Comparison of ENCODE assay signal across 15 mouse cellular contexts in genomic region chr6:88857830-88858229, GRCm38 (mm10). TPM values are rescaled to one million over a fixed set of nuclear protein-coding genes. Genes with fewer than 3 reads are reported as not detected.
DNase-seq lines count a peak whose midpoint lies in the region; ATAC-seq and TF ChIP-seq lines count a peak whose summit lies in the region.
"Had no signal": no experiment of that assay in that cellular context is flagged by ENCODE, and none has a peak within 500 bp of the region (broad histone marks: within the 10 kb centered on the region; RNA-seq: fewer than 3 reads in every experiment).

No protein-coding gene starts in this region.

- no peak for TF ChIP-seq CTCF in olfactory bulb, adult 2 months (IDR thresholded peaks at IDR 0.05; ENCODE audit: insufficient read depth, low read depth, low read length)

- no peaks in the 10 kb centered on the region for H3K9me3 ChIP-seq in heart, embryonic 15.5 days (replicated peaks)
- 0 out of 2 replicates have a peak, but pooled peaks cover 4% of the 10 kb centered on the region for H3K9me3 ChIP-seq in liver, embryonic 13.5 days (replicated peaks)
- H3K9me3 ChIP-seq: intestine, embryonic 15.5 days; midbrain, embryonic 15.5 days had no signal

- peak overlapping the region; percentile 3 for H3K9ac ChIP-seq in heart, embryonic 15.5 days
- 0 out of 2 replicates have a peak overlapping the region, but pooled peaks have one; percentile 13 for H3K9ac ChIP-seq in liver, embryonic 13.5 days
- H3K9ac ChIP-seq: hindbrain, embryonic 12.5 days; midbrain, embryonic 15.5 days had no signal

- H3K4me1 ChIP-seq in heart, embryonic 15.5 days (replicated peaks), result peaks cover 27% of the 10 kb centered on the region
- H3K4me1 ChIP-seq in liver, embryonic 13.5 days (replicated peaks), result peaks cover 4% of the 10 kb centered on the region; the same call in 1 of the 2 replicates
- peaks cover 28% of the 10 kb centered on the region for H3K4me1 ChIP-seq in olfactory bulb, adult 2 months (ENCODE audit: control insufficient read depth, insufficient read depth, low read length)
- H3K4me1 ChIP-seq: intestine, embryonic 15.5 days; midbrain, embryonic 15.5 days had no signal

- H3K27ac ChIP-seq in heart, embryonic 15.5 days, result peak overlapping the region; percentile 92
- H3K27ac ChIP-seq in liver, embryonic 13.5 days, result no peak overlapping the region
- peak overlapping the region; percentile 17 for H3K27ac ChIP-seq in olfactory bulb, adult 2 months (ENCODE audit: insufficient read depth, low read depth, low read length)
- H3K27ac ChIP-seq: hindbrain, embryonic 12.5 days; intestine, embryonic 15.5 days; layer of hippocampus, adult 2 months; midbrain, embryonic 15.5 days had no signal

- H3K36me3 ChIP-seq in heart, embryonic 15.5 days, result peaks cover 8% of the 10 kb centered on the region; the same call in 1 of the 2 replicates
- no peaks in the 10 kb centered on the region for H3K36me3 ChIP-seq in liver, embryonic 13.5 days
- H3K36me3 ChIP-seq: intestine, embryonic 15.5 days had no signal

- no peak for TF ChIP-seq POLR2A in olfactory bulb, adult 2 months (IDR thresholded peaks at IDR 0.05; ENCODE audit: insufficient read depth, low read depth, low read length)

- H3K27me3 ChIP-seq in heart, embryonic 15.5 days, result no peaks in the 10 kb centered on the region
- peaks cover 32% of the 10 kb centered on the region for H3K27me3 ChIP-seq in liver, embryonic 13.5 days
- H3K27me3 ChIP-seq: hindbrain, embryonic 12.5 days; intestine, embryonic 15.5 days; midbrain, embryonic 15.5 days had no signal

- no peak for ATAC-seq in heart, embryonic 15.5 days (replicated peaks; ENCODE audit: insufficient number of reproducible peaks, insufficient read depth, low FRiP score, low read depth)
- no peak for ATAC-seq in liver, embryonic 13.5 days (ENCODE audit: low read depth)
- ATAC-seq: forebrain, embryonic 14.5 days; midbrain, embryonic 15.5 days had no signal

- peak; percentile 87 for DNase-seq in heart, adult 11 months
- no peak for DNase-seq in heart, adult 8-10 months (ENCODE audit: low spot score)
- no peak for DNase-seq in heart, postnatal 14 days
- DNase-seq in liver, embryonic 13.5 days, result no peak
- no peak for DNase-seq in liver
- DNase-seq: lung, adult 18-20 months; right cerebral cortex, adult 18-20 months had no signal

- H3K4me3 ChIP-seq in heart, embryonic 15.5 days, result no peak overlapping the region
- no peak overlapping the region for H3K4me3 ChIP-seq in liver, embryonic 13.5 days (replicated peaks)
- H3K4me3 ChIP-seq in olfactory bulb, adult 2 months (ENCODE audit: insufficient read depth, low read depth, low read length), result no peak overlapping the region
- H3K4me3 ChIP-seq: hindbrain, embryonic 12.5 days; intestine, embryonic 15.5 days; layer of hippocampus, adult 2 months; megakaryocyte, embryonic 14.5 days; midbrain, embryonic 15.5 days had no signal

- H3K4me2 ChIP-seq in heart, embryonic 15.5 days, result peak overlapping the region; percentile 17
- H3K4me2 ChIP-seq in liver, embryonic 13.5 days, result no peak overlapping the region
- H3K4me2 ChIP-seq: hindbrain, embryonic 12.5 days; intestine, embryonic 15.5 days; midbrain, embryonic 15.5 days had no signal

- WGBS in heart, embryonic 15.5 days, result 63% methylated on average over 6 of the region's 6 CpGs
- WGBS in liver, embryonic 13.5 days (ENCODE audit: insufficient replicate concordance), result 69% methylated on average over 6 of the region's 6 CpGs
- 77% methylated on average over 6 of the region's 6 CpGs for WGBS in olfactory bulb, adult 2 months

- intact Hi-C loops in heart, postnatal 14 days (cut with DNase I), result no loop called here

RNA-seq across cellular contexts. Expression of gene Abtb1, which starts 16.0 kb away (rescaled TPM):
- 10 to 100 TPM; 18.8 to 27.6 (median 23.8) TPM for total RNA-seq in heart, adult 8-10 months (2022)
- 21.7 and 27.3 TPM in 2 replicates for polyA plus RNA-seq in heart, embryonic 15.5 days (2015; fragmentation: Nextera tagmentation; extraction: Ambion mirVana)
- 10 to 100 TPM; 23.4 to 24.3 TPM for total RNA-seq in heart, postnatal 14 days (2021)
- 45.5 and 46.5 TPM in 2 replicates for polyA plus RNA-seq in liver, embryonic 13.5 days (2015; fragmentation: Nextera tagmentation; extraction: Ambion mirVana)
- not detected in 2 replicates for polyA plus RNA-seq in olfactory bulb, adult 2 months (2012; ENCODE audit: insufficient read depth, insufficient read length, low replicate concordance, missing spikeins)

RNA-seq across cellular contexts. Expression of gene Podxl2, which starts 17.0 kb away (rescaled TPM):
- total RNA-seq in heart, adult 8-10 months (2022), result 10 to 100 TPM; 13.7 to 14.8 (median 14.2) TPM
- polyA plus RNA-seq in heart, embryonic 15.5 days (2015; fragmentation: Nextera tagmentation; extraction: Ambion mirVana), result 42.5 and 52.5 TPM in 2 replicates
- 10 to 100 TPM; 26.7 to 27.4 TPM for total RNA-seq in heart, postnatal 14 days (2021)
- 2.3 and 2.9 TPM in 2 replicates for polyA plus RNA-seq in liver, embryonic 13.5 days (2015; fragmentation: Nextera tagmentation; extraction: Ambion mirVana)
- polyA plus RNA-seq in olfactory bulb, adult 2 months (2012; ENCODE audit: insufficient read depth, insufficient read length, low replicate concordance, missing spikeins), result 321 TPM in 1 of 2 replicates, not detected in the other

RNA-seq across cellular contexts. Expression of gene Mcm2, which starts 40.8 kb away (rescaled TPM):
- 1 to 10 TPM; 4.7 to 6.7 (median 5.6) TPM for total RNA-seq in heart, adult 8-10 months (2022)
- polyA plus RNA-seq in heart, embryonic 15.5 days (2015; fragmentation: Nextera tagmentation; extraction: Ambion mirVana), result 68.2 and 94.2 TPM in 2 replicates
- 10 to 100 TPM; 11.0 to 15.4 TPM for total RNA-seq in heart, postnatal 14 days (2021)
- polyA plus RNA-seq in liver, embryonic 13.5 days (2015; fragmentation: Nextera tagmentation; extraction: Ambion mirVana), result 186 and 202 TPM in 2 replicates
- polyA plus RNA-seq in olfactory bulb, adult 2 months (2012; ENCODE audit: insufficient read depth, insufficient read length, low replicate concordance, missing spikeins), result not detected in 2 replicates

RNA-seq across cellular contexts. Expression of gene Tpra1, which starts 44.2 kb away (rescaled TPM):
- total RNA-seq in heart, adult 8-10 months (2022), result 10 to 100 TPM; 29.0 to 36.3 (median 32.2) TPM
- polyA plus RNA-seq in heart, embryonic 15.5 days (2015; fragmentation: Nextera tagmentation; extraction: Ambion mirVana), result 41.4 and 54.7 TPM in 2 replicates
- total RNA-seq in heart, postnatal 14 days (2021), result 10 to 100 TPM; 34.7 to 38.9 TPM
- 42.8 and 46.0 TPM in 2 replicates for polyA plus RNA-seq in liver, embryonic 13.5 days (2015; fragmentation: Nextera tagmentation; extraction: Ambion mirVana)
- not detected in 2 replicates for polyA plus RNA-seq in olfactory bulb, adult 2 months (2012; ENCODE audit: insufficient read depth, insufficient read length, low replicate concordance, missing spikeins)

Comparison
In these comparisons a context has a peak if more than half of its experiments do, and no peak if none do; other contexts are left out.
1. RNA of gene Abtb1, which starts 16.0 kb away (polyA plus RNA-seq): 45.5 to 46.5 TPM in liver, embryonic 13.5 days and 21.7 to 27.3 TPM in heart, embryonic 15.5 days; not detected in olfactory bulb, adult 2 months; every median in the first group is over 10 times any median in the second.